Mouse (Mus musculus): ENCODE measurements around the gene Cdc42bpb.

The Cdc42bpb gene

GRCm38 (mm10) chr12:111293025-111293424, 84.5 kb downstream of the Cdc42bpb start:
- DNase-seq (ENCODE audit: low read depth, low spot score), result no peak

- no peak for DNase-seq (ENCODE audit: low read depth, low spot score)
These were observed 93.0 kb downstream of the Cdc42bpb start for GRCm38 (mm10) chr12:111284532-111284931.

DNA sequence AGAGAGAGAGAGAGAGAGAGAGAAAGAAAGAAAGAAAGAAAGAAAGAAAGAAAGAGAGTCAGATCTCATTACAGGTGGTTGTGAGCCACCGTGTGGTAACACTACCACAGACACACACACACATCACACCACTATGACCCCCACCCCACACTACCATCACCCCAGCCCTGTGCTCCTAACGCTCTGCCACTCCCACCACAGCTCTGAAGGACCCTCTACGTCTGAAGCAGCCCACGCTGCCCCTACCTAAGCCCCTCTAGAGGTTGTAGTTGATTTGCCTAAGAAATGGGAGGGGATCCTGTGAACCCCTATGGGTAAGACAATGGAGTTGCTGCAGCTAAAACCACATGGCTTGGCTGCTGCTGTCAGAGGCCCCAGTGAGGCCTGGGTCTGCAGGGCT, 93.9 kb downstream of the Cdc42bpb start:
- DNase-seq (ENCODE audit: low read depth, low spot score), result no peak

DNA sequence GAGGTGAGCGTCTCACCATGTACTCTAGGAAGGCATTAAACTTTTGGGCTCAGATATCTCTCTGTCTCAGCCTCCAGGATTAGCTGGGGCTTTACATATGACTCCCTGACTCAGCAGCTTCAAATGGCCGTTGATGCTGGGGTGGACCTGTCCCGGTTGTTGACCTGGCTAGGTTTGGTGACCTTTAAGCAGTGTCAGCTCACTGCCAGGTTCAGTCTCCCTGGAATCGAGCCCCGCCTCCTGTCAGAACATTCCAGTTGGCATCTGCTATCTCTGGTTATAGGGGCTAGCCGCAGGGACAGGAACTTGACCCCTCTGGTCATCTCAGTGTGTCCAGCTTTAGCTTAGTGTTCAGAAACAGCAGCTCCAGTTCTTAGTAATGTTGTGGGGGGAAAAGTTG, 101.1 kb downstream of the Cdc42bpb start:
- no peak for DNase-seq (ENCODE audit: low read depth, low spot score)

GRCm38 (mm10) chr12:111275150-111275841, 102.2 kb downstream of the Cdc42bpb start:
- DNase-seq (ENCODE audit: low read depth, low spot score), result no peak

DNA sequence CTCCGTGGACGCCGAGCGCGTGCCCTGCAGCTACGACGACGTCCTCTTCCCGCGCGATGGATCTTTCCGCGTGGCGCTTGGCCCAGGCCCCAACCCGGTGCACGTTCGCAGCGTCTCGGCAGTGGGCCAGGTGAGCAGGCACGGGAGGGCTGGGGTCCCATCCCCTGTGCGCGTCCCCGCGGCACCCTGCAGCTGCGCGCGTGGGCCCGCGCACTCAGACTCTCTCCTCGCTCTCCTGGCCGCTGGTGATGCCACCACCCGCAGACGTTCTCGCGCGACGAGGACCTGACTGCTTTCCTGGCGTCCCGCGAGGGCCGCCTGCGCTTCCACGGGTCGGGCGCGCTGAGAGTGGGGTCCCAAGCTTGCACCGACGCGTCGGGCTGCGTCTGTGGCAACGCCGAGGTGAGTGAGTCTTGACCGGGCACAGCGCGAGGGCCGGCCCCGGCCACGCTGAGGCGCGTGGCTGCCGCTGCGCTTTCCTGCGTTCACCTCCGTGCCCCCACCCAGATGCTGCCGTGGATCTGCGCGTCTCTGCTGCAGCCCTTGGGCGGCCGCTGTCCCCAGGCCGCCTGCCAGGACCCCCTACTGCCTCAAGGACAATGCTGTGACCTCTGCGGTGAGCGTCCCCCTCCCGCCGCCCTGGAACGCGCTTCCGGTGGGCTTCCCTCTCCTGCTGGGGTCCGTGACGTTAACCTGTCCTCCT, 102.9 kb downstream of the Cdc42bpb start:
- no peak for DNase-seq (ENCODE audit: low read depth, low spot score)

- no peak for DNase-seq (ENCODE audit: low read depth, low spot score)
These were observed 103.5 kb downstream of the Cdc42bpb start for GRCm38 (mm10) chr12:111274006-111274405.

GRCm38 (mm10) chr12:111272420-111272819, 105.1 kb downstream of the Cdc42bpb start:
- DNase-seq (ENCODE audit: low read depth, low spot score), result peak; percentile 55

DNA sequence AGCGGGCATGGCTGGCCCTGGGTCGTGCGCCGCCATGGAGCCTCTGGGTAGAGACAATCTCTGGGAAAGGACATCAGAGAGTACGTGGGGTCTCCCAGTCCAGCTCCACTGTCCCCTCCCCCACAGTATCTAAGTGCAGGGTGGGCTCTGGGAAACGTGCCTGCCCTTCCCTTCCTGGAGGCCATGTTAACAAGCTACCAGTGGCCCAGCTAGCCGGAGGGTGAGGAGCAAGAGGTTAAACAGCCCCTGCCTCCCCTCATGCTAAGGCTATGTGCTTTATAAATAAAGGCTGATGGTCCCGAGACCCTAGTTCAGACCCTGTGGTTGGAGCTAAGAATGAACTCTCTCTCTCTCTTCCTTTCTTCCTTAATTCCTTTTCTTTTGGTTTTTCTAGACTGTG, 105.6 kb downstream of the Cdc42bpb start:
- no peak for DNase-seq (ENCODE audit: low read depth, low spot score)

- DNase-seq (ENCODE audit: low read depth, low spot score), result no peak
These were observed 106.1 kb downstream of the Cdc42bpb start for GRCm38 (mm10) chr12:111271406-111271805.

DNA sequence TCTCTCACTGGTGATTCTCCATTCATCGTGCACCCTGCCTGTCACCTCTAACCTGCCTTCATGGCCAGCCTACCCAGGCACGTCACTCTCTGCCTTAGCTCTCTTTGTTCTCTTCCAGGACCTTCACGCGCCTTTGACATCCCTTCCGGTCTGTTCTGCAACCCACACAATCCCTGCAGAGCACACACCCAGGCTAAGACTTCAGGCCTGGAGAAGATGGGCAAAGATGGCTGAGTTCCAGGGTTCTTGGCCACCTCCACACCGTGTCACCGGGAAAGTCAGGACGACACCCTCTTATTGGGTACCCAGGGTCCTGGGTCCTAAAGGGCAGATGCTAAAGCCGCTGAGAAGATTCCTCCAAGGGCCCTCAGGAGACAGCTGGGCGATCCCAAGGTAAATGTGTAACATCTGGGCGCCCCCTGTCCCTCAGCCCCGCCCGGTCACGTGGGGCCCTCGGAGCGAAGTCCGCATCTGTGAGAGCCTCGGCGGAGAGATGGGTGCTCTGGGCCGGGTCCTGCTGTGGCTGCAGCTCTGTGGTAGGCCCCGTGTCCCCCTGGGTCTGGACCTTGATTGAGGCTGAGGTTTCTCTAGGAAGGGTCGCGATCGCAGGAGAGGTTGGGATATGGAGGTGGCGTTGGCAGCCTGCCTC, 106.8 kb downstream of the Cdc42bpb start, which contains the start of gene Amn:
Gene Amn, plus strand, starts transcription at position 467 of the 649 bp plus-strand sequence.
- no peak for DNase-seq (ENCODE audit: low read depth, low spot score)

GRCm38 (mm10) chr12:111267673-111268325, 109.7 kb downstream of the Cdc42bpb start:
- no peak for DNase-seq (ENCODE audit: low read depth, low spot score)

GRCm38 (mm10) chr12:111266592-111266991, 110.9 kb downstream of the Cdc42bpb start:
- no peak for DNase-seq (ENCODE audit: low read depth, low spot score)

- DNase-seq (ENCODE audit: low read depth, low spot score), result no peak
These were observed 112.3 kb downstream of the Cdc42bpb start for GRCm38 (mm10) chr12:111265212-111265611.

- no peak for DNase-seq (ENCODE audit: low read depth, low spot score)
These were observed 113.9 kb downstream of the Cdc42bpb start for GRCm38 (mm10) chr12:111263650-111264049.

DNA sequence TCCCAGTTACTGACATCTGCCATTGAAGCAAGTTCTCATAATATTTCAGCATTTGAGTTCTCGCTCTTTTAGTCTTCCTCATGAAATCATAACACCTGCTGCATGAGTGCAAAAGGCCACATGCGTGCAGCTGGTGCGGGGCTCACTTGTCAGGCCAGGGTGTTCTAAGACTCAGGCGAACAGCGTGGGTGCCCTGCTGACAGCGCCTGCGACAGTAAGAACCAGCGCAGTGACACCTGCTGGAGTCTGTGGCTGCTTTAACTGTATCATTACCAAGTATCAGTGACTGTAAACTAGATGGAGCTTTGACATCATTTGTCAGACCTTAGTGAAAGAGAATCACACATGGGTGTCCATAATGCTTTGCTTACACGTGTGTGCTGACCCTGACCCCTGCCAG, 126.3 kb downstream of the Cdc42bpb start:
- peak; percentile 29 for DNase-seq (ENCODE audit: low read depth, low spot score)

DNA sequence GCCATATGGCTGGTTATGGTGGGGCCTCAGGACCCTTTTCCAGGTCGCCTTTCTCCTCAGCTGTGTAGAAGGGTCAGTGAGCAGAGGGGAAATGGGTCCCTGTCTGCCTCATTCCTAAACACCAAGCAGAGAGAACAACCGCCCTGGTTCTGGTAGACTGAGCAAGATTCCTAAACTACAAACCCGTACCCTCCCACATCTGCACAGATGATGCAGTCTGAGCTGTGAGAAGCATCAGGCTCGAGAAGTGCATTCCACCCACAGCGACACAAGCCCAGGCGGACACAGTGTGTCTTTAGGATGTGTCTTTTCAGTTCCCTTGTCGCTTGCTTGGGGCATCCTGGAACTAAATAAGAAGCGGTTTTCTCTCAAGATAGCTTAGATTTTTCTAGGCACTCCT, 127.4 kb downstream of the Cdc42bpb start:
- peak; percentile 26 for DNase-seq (ENCODE audit: low read depth, low spot score)

DNA sequence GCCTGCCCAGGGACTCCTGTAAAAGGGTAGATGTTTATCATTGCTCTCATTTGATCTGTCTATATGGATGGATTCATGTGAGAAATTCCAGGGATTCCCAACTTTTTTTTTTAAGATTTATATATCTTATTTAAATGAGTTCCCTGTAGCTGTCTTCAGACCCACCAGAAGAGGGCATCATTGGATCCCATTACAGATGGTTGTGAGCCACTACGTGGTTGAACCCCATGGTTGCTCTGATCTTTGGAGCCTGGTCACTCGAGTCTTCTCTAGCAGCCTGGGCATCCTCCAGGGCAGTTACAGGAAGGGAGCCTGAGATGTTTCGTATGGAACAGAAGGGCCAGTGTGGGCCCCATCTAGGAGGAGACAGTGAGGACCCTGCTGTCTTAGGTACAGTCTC, 128.4 kb downstream of the Cdc42bpb start:
- DNase-seq (ENCODE audit: low read depth, low spot score), result no peak

DNA sequence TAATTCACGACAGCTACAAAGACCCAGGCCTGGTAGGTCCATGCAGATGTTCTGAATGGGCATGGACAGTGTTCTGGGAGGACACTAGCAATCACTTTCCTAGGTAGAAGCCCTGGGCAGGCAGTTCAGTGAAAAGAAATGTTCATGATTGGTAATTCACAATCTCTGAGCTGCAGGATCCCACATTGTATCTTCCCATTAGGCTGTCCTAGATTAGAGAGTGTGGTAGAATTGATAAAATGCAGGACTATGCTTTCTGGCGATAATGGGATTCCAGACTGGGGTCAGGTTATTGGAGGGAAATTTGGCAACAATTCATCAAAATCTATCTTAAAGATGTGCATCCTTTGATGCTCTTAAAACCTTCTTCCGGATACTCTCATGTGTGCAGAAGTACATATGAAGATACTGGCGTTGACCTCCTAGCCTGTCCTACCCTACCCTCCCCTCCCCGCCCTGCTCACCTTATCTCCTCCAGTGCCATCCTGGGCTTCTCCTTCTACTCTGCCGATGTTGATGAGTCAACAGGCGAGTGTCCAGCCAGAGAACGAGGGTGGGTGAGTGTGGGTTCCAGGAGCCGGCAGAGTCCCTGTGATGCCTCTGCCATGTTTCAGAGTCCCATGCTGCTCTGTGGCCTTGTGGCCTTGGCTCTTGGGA, 130.6 kb downstream of the Cdc42bpb start:
- DNase-seq (ENCODE audit: low read depth, low spot score), result no peak

GRCm38 (mm10) chr12:111245070-111245469, 132.4 kb downstream of the Cdc42bpb start:
- DNase-seq (ENCODE audit: low read depth, low spot score), result no peak

GRCm38 (mm10) chr12:111243733-111244132, 133.8 kb downstream of the Cdc42bpb start:
- DNase-seq (ENCODE audit: low read depth, low spot score), result no peak

All from telencephalon, adult 2 months (tissue).